8 mouse cellular contexts compared by ENCODE assay signal in genomic region chrX:47912904-47913542, GRCm38 (mm10). TPM values are rescaled to one million over a fixed set of nuclear protein-coding genes. Genes with fewer than 3 reads are reported as not detected.
A peak's percentile ranks its signal among the peaks of the same experiment; 100 is the strongest.
DNase-seq lines count a peak whose midpoint lies in the region; ATAC-seq and TF ChIP-seq lines count a peak whose summit lies in the region.

No protein-coding gene starts in this region.

- H3K9me3 ChIP-seq in kidney, embryonic 16.5 days (ENCODE audit: low read length) = no peaks in the 10 kb centered on the region

- no peaks in the 10 kb centered on the region for H3K36me3 ChIP-seq in kidney, embryonic 16.5 days (ENCODE audit: insufficient read depth, low read length)

- ATAC-seq in kidney, embryonic 16.5 days (ENCODE audit: low FRiP score, low TSS enrichment) = peak; percentile 70; the same call in 1 of the 2 replicates
- no peak for ATAC-seq in inflammation-experienced regulatory T-cells, adult 6 months

- peak overlapping the region; percentile 87 for H3K9ac ChIP-seq in kidney, embryonic 16.5 days (replicated peaks; ENCODE audit: low read length)

- intact Hi-C loops in left cerebral cortex, adult 2 months (cut with DNase I) = no loop called here
- intact Hi-C loops in gastrocnemius, postnatal 14 days (cut with DNase I; ENCODE audit: low total_unique reads) = no loop called here

- H3K4me1 ChIP-seq in brown adipose tissue, adult 24 weeks (ENCODE audit: control insufficient read depth, insufficient read depth, insufficient read length, low read length) = no peaks in the 10 kb centered on the region
- H3K4me1 ChIP-seq in kidney, embryonic 16.5 days (ENCODE audit: insufficient read depth, low read length) = no peaks in the 10 kb centered on the region

- TF ChIP-seq CTCF in left cerebral cortex, adult 2 months (IDR thresholded peaks at IDR 0.05) = no peak

- peak overlapping the region; percentile 71 for H3K4me3 ChIP-seq in left cerebral cortex, adult 2 months
- H3K4me3 ChIP-seq in brown adipose tissue, adult 24 weeks (ENCODE audit: insufficient read depth, low read depth, low read length) = peak overlapping the region; percentile 88
- peak overlapping the region; percentile 73 for H3K4me3 ChIP-seq in kidney, embryonic 16.5 days (ENCODE audit: low read length)

- 27% methylated on average over 8 of the region's 8 CpGs for WGBS in kidney, embryonic 16.5 days

- H3K27ac ChIP-seq in left cerebral cortex, adult 2 months = peak overlapping the region; percentile 21; the same call in 1 of the 2 replicates
- H3K27ac ChIP-seq in brown adipose tissue, adult 24 weeks (replicated peaks; ENCODE audit: low read depth, low read length) = 0 out of 2 replicates have a peak overlapping the region, but pooled peaks have one; percentile 40
- H3K27ac ChIP-seq in kidney, embryonic 16.5 days (ENCODE audit: low read length) = peak overlapping the region; percentile 38; the same call in 1 of the 2 replicates

- no peaks in the 10 kb centered on the region for H3K27me3 ChIP-seq in kidney, embryonic 16.5 days (ENCODE audit: insufficient read depth, low read length)

- no peak for DNase-seq in left cerebral cortex, adult 2 months (ENCODE audit: extremely low spot score in 1 of 2, low spot score in 2 of 2)
- DNase-seq in left cerebral cortex, adult 8-10 months (ENCODE audit: low spot score in 2 of 2) = no peak
- peak; percentile 8 for DNase-seq in gastrocnemius, postnatal 14 days
- DNase-seq in lung, postnatal 36 days = peak; percentile 33
- DNase-seq in testis, postnatal 10 days (ENCODE audit: low spot score) = peak; percentile 39

- H3K4me2 ChIP-seq in kidney, embryonic 16.5 days (replicated peaks; ENCODE audit: low read depth, low read length) = peak overlapping the region; percentile 60

RNA-seq across cellular contexts. Expression of gene Ocrl, which starts 0.8 kb away (rescaled TPM):
- 10 to 100 TPM; 52.9 to 56.7 TPM for total RNA-seq in left cerebral cortex, adult 2 months (2021)
- 10 to 100 TPM; 52.1 to 55.3 (median 54.5) TPM for total RNA-seq in left cerebral cortex, adult 8-10 months (2022)
- 9.1 and 9.3 TPM in 2 replicates for polyA plus RNA-seq in brown adipose tissue, adult 24 weeks (2012; ENCODE audit: insufficient read depth, insufficient read length, missing spikeins)
- 10 to 100 TPM in 1 of 2 experiments, 1 to 10 TPM in 1; 6.8 to 13.5 TPM for total RNA-seq in gastrocnemius, postnatal 14 days (2021)
- 19.7 and 22.2 TPM in 2 replicates for polyA plus RNA-seq in kidney, embryonic 16.5 days (2015; fragmentation: Nextera tagmentation; extraction: Ambion mirVana)
- polyA plus RNA-seq in inflammation-experienced regulatory T-cells, adult 6 months (2017; shearing (Covaris generic)) = 1 to 10 TPM; 4.5 to 8.4 (median 7.4) TPM

RNA-seq across cellular contexts. Expression of gene Smarca1, which starts 20.2 kb away (rescaled TPM):
- 10 to 100 TPM; 45.6 to 46.0 TPM for total RNA-seq in left cerebral cortex, adult 2 months (2021)
- total RNA-seq in left cerebral cortex, adult 8-10 months (2022) = 10 to 100 TPM; 43.4 to 51.4 (median 49.6) TPM
- polyA plus RNA-seq in brown adipose tissue, adult 24 weeks (2012; ENCODE audit: insufficient read depth, insufficient read length, missing spikeins) = 0.54 and 0.59 TPM in 2 replicates
- 1 to 10 TPM; 2.3 to 3.0 TPM for total RNA-seq in gastrocnemius, postnatal 14 days (2021)
- 22.8 and 24.9 TPM in 2 replicates for polyA plus RNA-seq in kidney, embryonic 16.5 days (2015; fragmentation: Nextera tagmentation; extraction: Ambion mirVana)
- polyA plus RNA-seq in inflammation-experienced regulatory T-cells, adult 6 months (2017; shearing (Covaris generic)) = under 1 TPM in 1 of 3 experiments, not detected in 2; 0.07 TPM

Comparison
In these comparisons a context has a peak if more than half of its experiments do, and no peak if none do; other contexts are left out.
1. DNase-seq: peak in gastrocnemius, postnatal 14 days (single experiment), lung, postnatal 36 days (single experiment) and testis, postnatal 10 days (single experiment); none in left cerebral cortex, adult 2 months (0 of 2) and left cerebral cortex, adult 8-10 months (0 of 2).
2. RNA of gene Smarca1, which starts 20.2 kb away (total RNA-seq): 43.4 to 51.4 TPM in left cerebral cortex, adult 8-10 months and 45.6 to 46.0 TPM in left cerebral cortex, adult 2 months; 2.3 to 3.0 TPM in gastrocnemius, postnatal 14 days; every median in the first group is over 10 times any median in the second.
3. Peak in every context shown above with its lines, with median percentiles within 50 percentile points of each other: H3K27ac ChIP-seq and H3K4me3 ChIP-seq.